ENCODE assay signal across 8 mouse cellular contexts in the genomic region with DNA sequence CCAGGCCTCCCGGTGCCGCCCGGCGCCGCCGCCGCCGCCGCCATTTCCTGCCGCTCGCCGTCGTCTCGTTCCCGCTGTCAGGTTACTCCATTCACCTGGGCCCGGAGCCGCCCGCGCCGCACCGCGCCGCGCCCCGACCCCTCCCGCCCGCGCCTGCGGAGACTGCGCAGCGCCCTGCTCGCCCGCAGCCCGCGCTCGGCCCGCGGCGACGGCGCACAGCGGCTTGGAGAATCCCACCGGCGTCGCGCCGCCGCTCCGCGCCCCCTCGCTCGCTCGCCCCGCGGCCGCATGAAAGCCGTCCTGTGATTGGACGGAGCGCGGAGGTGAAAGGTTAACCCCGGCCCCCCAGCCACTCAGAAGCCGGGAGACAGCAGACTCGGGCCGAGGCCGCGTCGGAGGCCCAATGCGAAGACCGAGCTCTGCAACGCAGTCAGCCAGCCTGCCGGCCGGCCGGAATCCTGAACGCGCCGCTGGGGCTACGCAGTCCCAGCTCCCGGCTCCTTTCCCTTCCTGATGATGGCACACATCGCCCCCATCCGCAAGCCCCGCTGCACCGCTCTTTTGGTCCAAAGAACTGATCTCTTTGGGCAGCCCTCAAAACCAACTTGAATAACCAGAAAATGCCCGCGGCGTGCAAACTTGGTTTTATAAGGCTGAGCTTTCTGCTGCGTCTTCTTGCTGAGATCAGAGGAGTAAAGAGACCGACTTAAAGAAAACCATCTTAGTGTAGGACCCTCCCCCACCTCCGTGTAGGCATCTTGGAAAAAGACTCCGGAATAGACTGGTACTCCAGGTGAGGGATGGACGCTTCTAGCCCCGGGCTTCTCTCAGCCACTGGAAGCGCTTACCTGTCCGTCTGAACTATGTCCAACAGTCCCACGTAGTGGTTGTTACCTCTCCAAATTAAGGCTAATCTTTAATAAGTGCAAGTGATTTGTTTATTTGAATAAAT. TPM values are rescaled to one million over a fixed set of nuclear protein-coding genes. Genes with fewer than 3 reads are reported as not detected.
DNase-seq lines count a peak whose midpoint lies in the region; ATAC-seq and TF ChIP-seq lines count a peak whose summit lies in the region.

Gene Dicer1, minus strand, starts transcription at position 139 of the 952 bp plus-strand sequence.

- H3K4me1 ChIP-seq in cortical plate, adult 2 months (ENCODE audit: control insufficient read depth, insufficient read depth, low read length), result peaks cover 9% of the 10 kb centered on the region

- no peak for TF ChIP-seq CTCF in cortical plate, adult 2 months (IDR thresholded peaks at IDR 0.05; ENCODE audit: extremely low read depth, insufficient read depth, low read length)

- H3K4me3 ChIP-seq in cortical plate, adult 2 months (ENCODE audit: insufficient read depth, low read length), result peak within 1 kb of the TSS; percentile 98

- DNase-seq in gastrocnemius, postnatal 10 days, result peak; percentile 98
- peak; percentile 96 for DNase-seq in induced T-regulatory cell, adult 2 months (ENCODE audit: low read depth)
- DNase-seq in left cerebral cortex, adult 9 months (ENCODE audit: low spot score in 2 of 2), result peak; percentile 86 to 98
- peak; percentile 99 for DNase-seq in right cerebral cortex, postnatal 14 days
- DNase-seq in urinary bladder, postnatal 36 days (ENCODE audit: low spot score in 2 of 2), result peak; percentile 97 to 98

- TF ChIP-seq POLR2A in cortical plate, adult 2 months (IDR thresholded peaks at IDR 0.05; ENCODE audit: extremely low read depth, insufficient read depth, low read length), result peak; percentile 73

- H3K27ac ChIP-seq in cortical plate, adult 2 months (ENCODE audit: insufficient read depth, low read length), result peak within 1 kb of the TSS; percentile 89

- peak; percentile 91 for ATAC-seq in activated CD4-positive, CD25-positive, alpha-beta regulatory T cell, adult 4 months
- peak; percentile 94 for ATAC-seq in megakaryocyte progenitor cell, adult 5-6 weeks (replicated peaks; ENCODE audit: poor library complexity)

RNA-seq across cellular contexts. Expression of gene Dicer1, which starts in this region (rescaled TPM):
- polyA plus RNA-seq in activated CD4-positive, CD25-positive, alpha-beta regulatory T cell, adult 4 months (2017; shearing (Covaris generic)), result 10 to 100 TPM; 10.0 to 14.2 TPM
- 19.9 and 20.3 TPM in 2 replicates for polyA plus RNA-seq in cortical plate, adult 2 months (2012; rRNA removed)
- total RNA-seq in gastrocnemius, postnatal 10 days (2021), result 10 to 100 TPM; 36.7 to 40.4 TPM
- 46.2 and 46.6 TPM in 2 replicates for total RNA-seq in megakaryocyte progenitor cell, adult 5-6 weeks (2015)
- total RNA-seq in megakaryocyte progenitor cell, adult 5-6 weeks (2017), result 22.4 and 38.8 TPM in 2 replicates

Comparison
In these comparisons a context has a peak if more than half of its experiments do, and no peak if none do; other contexts are left out.
1. Peak in every context shown above with its lines: DNase-seq, ATAC-seq, H3K4me3 ChIP-seq and H3K27ac ChIP-seq.